30 mouse cellular contexts compared by ENCODE assay signal in the genomic region with DNA sequence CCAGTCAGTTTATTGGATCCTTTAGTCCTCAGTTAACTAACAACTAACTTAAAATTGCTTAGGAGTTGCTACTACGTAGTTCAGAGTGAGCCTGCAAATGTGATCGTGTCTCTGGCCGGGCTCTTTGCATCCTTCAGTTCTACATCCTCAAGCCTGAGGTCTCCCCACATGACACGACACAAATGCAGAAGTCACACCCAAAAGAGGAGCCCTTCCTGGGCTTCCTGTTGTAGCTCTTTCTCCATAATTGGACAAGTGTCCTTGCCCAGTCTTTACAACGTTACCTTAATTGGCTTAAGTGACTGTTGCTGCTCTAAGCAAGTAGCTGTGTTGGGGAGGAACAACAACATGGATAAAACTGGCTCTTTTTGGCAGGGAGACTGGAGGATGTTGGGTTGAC. TPM values are rescaled to one million over a fixed set of nuclear protein-coding genes. Genes with fewer than 3 reads are reported as not detected.
DNase-seq lines count a peak whose midpoint lies in the region; ATAC-seq lines count a peak whose summit lies in the region.
"Had no signal": no experiment of that assay in that cellular context is flagged by ENCODE, and none has a peak within 500 bp of the region (broad histone marks: within the 10 kb centered on the region; RNA-seq: fewer than 3 reads in every experiment).

No protein-coding gene starts in this region.

- 70% methylated on average over 5 of the region's 5 CpGs for WGBS in liver, embryonic 11.5 days
- WGBS in liver, embryonic 12.5 days (ENCODE audit: insufficient replicate concordance): 59% methylated on average over 5 of the region's 5 CpGs

- DNase-seq in liver, embryonic 11.5 days (ENCODE audit: low spot score): no peak
- DNase-seq in liver: no peak
- no peak for DNase-seq in layer of hippocampus, adult 9-10 months (ENCODE audit: low spot score)
- no peak for DNase-seq in thymus, adult 18-20 months
- no peak for DNase-seq in layer of hippocampus, postnatal 36 days
- DNase-seq: adrenal gland, postnatal 25 days; cerebellum, adult 11 months; cerebellum, adult 9-11 months; gastrocnemius, adult 2 months; heart, postnatal 10 days; kidney, adult 18-20 months; thymus, adult 2 months had no signal

- peak; percentile 35; the same call in 1 of the 2 replicates for ATAC-seq in liver, embryonic 11.5 days (replicated peaks; ENCODE audit: low FRiP score)
- ATAC-seq in liver, embryonic 12.5 days: peak; percentile 45; the same call in 1 of the 2 replicates
- ATAC-seq in megakaryocyte, adult 5-6 weeks (ENCODE audit: poor library complexity, severe bottlenecking): peak; percentile 91
- ATAC-seq: forebrain, embryonic 13.5 days; lung, postnatal 0 days; midbrain, embryonic 13.5 days had no signal

- H3K4me1 ChIP-seq in liver, embryonic 11.5 days (replicated peaks; ENCODE audit: control insufficient read depth, insufficient read depth, low read length): peaks cover 6% of the 10 kb centered on the region; the same call in 1 of the 2 replicates
- peaks cover 35% of the 10 kb centered on the region for H3K4me1 ChIP-seq in liver, embryonic 12.5 days
- H3K4me1 ChIP-seq: forebrain, embryonic 13.5 days; midbrain, embryonic 13.5 days had no signal

- 0 out of 2 replicates have a peak, but pooled peaks cover 3% of the 10 kb centered on the region for H3K36me3 ChIP-seq in liver, embryonic 11.5 days (ENCODE audit: control insufficient read depth, insufficient read depth, low read length)
- H3K36me3 ChIP-seq in liver, embryonic 12.5 days: peaks cover 28% of the 10 kb centered on the region

- H3K27ac ChIP-seq in liver, embryonic 11.5 days (ENCODE audit: low read depth, low read length): 0 out of 2 replicates have a peak overlapping the region, but pooled peaks have one; percentile 57
- peak overlapping the region; percentile 62 for H3K27ac ChIP-seq in liver, embryonic 12.5 days
- H3K27ac ChIP-seq: embryonic facial prominence, embryonic 12.5 days; forebrain, embryonic 13.5 days; gastrocnemius, adult 2 months; kidney, postnatal 0 days; midbrain, embryonic 13.5 days had no signal

- H3K9ac ChIP-seq in liver, embryonic 11.5 days (ENCODE audit: low read depth, low read length): no peak overlapping the region
- no peak overlapping the region for H3K9ac ChIP-seq in liver, embryonic 12.5 days
- H3K9ac ChIP-seq: embryonic facial prominence, embryonic 12.5 days; forebrain, embryonic 13.5 days; heart, embryonic 12.5 days; midbrain, embryonic 13.5 days had no signal

- no peaks in the 10 kb centered on the region for H3K9me3 ChIP-seq in liver, embryonic 11.5 days (ENCODE audit: control insufficient read depth, low read length)
- no peaks in the 10 kb centered on the region for H3K9me3 ChIP-seq in liver, embryonic 12.5 days (replicated peaks)
- H3K9me3 ChIP-seq: embryonic facial prominence, embryonic 12.5 days; forebrain, embryonic 13.5 days; G1E; heart, embryonic 12.5 days; midbrain, embryonic 13.5 days had no signal

- no peak overlapping the region for H3K4me2 ChIP-seq in liver, embryonic 11.5 days
- peak overlapping the region; percentile 32 for H3K4me2 ChIP-seq in liver, embryonic 12.5 days
- H3K4me2 ChIP-seq: embryonic facial prominence, embryonic 12.5 days; forebrain, embryonic 13.5 days; heart, embryonic 12.5 days; midbrain, embryonic 13.5 days had no signal

- no peak overlapping the region for H3K4me3 ChIP-seq in liver, embryonic 11.5 days (ENCODE audit: low read depth, low read length)
- no peak overlapping the region for H3K4me3 ChIP-seq in liver, embryonic 12.5 days
- H3K4me3 ChIP-seq: embryonic facial prominence, embryonic 12.5 days; erythroblast, embryonic 14.5 days; forebrain, embryonic 13.5 days; gastrocnemius, adult 2 months; heart, embryonic 12.5 days; midbrain, embryonic 13.5 days had no signal

- no peaks in the 10 kb centered on the region for H3K27me3 ChIP-seq in liver, embryonic 11.5 days (replicated peaks; ENCODE audit: control insufficient read depth, insufficient read depth, low read length)
- no peaks in the 10 kb centered on the region for H3K27me3 ChIP-seq in liver, embryonic 12.5 days (replicated peaks)
- H3K27me3 ChIP-seq: CH12.LX; embryonic facial prominence, embryonic 12.5 days; forebrain, embryonic 13.5 days; heart, embryonic 12.5 days; midbrain, embryonic 13.5 days had no signal

RNA-seq across cellular contexts. Expression of a gene that starts 7.1 kb away (rescaled TPM):
- 13.7 and 15.6 TPM in 2 replicates for polyA plus RNA-seq in liver, embryonic 11.5 days (2014; fragmentation: Nextera tagmentation; extraction: Ambion mirVana)
- 8.9 and 9.1 TPM in 2 replicates for polyA plus RNA-seq in liver, embryonic 12.5 days (2016; fragmentation: Nextera tagmentation; extraction: Ambion mirVana)
- total RNA-seq in megakaryocyte, adult 5-6 weeks (2015): 5.7 and 6.4 TPM in 2 replicates
- 2.9 TPM in 2 replicates for total RNA-seq in megakaryocyte, adult 5-6 weeks (2017)
- 10 to 100 TPM; 21.6 to 23.0 TPM for total RNA-seq in layer of hippocampus, postnatal 36 days (2021)

RNA-seq across cellular contexts. Expression of a gene that starts 10.4 kb away (rescaled TPM):
- 7.3 and 8.7 TPM in 2 replicates for polyA plus RNA-seq in liver, embryonic 11.5 days (2014; fragmentation: Nextera tagmentation; extraction: Ambion mirVana)
- 4.8 and 5.9 TPM in 2 replicates for polyA plus RNA-seq in liver, embryonic 12.5 days (2016; fragmentation: Nextera tagmentation; extraction: Ambion mirVana)
- 2.3 and 3.4 TPM in 2 replicates for total RNA-seq in megakaryocyte, adult 5-6 weeks (2015)
- 1.7 and 3.4 TPM in 2 replicates for total RNA-seq in megakaryocyte, adult 5-6 weeks (2017)
- total RNA-seq in layer of hippocampus, postnatal 36 days (2021): 1 to 10 TPM; 8.2 to 8.6 TPM

RNA-seq across cellular contexts. Expression of a gene that starts 10.7 kb away (rescaled TPM):
- polyA plus RNA-seq in liver, embryonic 11.5 days (2014; fragmentation: Nextera tagmentation; extraction: Ambion mirVana): 23.2 and 23.6 TPM in 2 replicates
- 20.3 and 21.5 TPM in 2 replicates for polyA plus RNA-seq in liver, embryonic 12.5 days (2016; fragmentation: Nextera tagmentation; extraction: Ambion mirVana)
- total RNA-seq in megakaryocyte, adult 5-6 weeks (2015): 20.4 and 20.8 TPM in 2 replicates
- total RNA-seq in megakaryocyte, adult 5-6 weeks (2017): 28.8 and 28.9 TPM in 2 replicates
- 10 to 100 TPM; 27.8 to 28.2 TPM for total RNA-seq in layer of hippocampus, postnatal 36 days (2021)

RNA-seq across cellular contexts. Expression of a gene that starts 13.0 kb away (rescaled TPM):
- polyA plus RNA-seq in liver, embryonic 11.5 days (2014; fragmentation: Nextera tagmentation; extraction: Ambion mirVana): not detected in 2 replicates
- polyA plus RNA-seq in liver, embryonic 12.5 days (2016; fragmentation: Nextera tagmentation; extraction: Ambion mirVana): not detected in 2 replicates
- not detected in 2 replicates for total RNA-seq in megakaryocyte, adult 5-6 weeks (2015)
- not detected in 2 replicates for total RNA-seq in megakaryocyte, adult 5-6 weeks (2017)
- total RNA-seq in layer of hippocampus, postnatal 36 days (2021): not detected
- total RNA-seq: adrenal gland, postnatal 25 days; CH12.LX; G1E had no signal
- polyA plus RNA-seq: erythroblast, embryonic 14.5 days; forebrain, embryonic 13.5 days; frontal cortex, adult 2 months; G1E; heart, embryonic 12.5 days; hindbrain, embryonic 11.5 days; kidney, postnatal 0 days; limb, embryonic 11.5 days; liver, embryonic 16.5 days; lung, postnatal 0 days; midbrain, embryonic 13.5 days; neural tube, embryonic 11.5 days; small intestine, adult 2 months; stomach, embryonic 16.5 days had no signal

RNA-seq across cellular contexts. Expression of a gene that starts 17.3 kb away (rescaled TPM):
- 97.2 and 103 TPM in 2 replicates for polyA plus RNA-seq in liver, embryonic 11.5 days (2014; fragmentation: Nextera tagmentation; extraction: Ambion mirVana)
- polyA plus RNA-seq in liver, embryonic 12.5 days (2016; fragmentation: Nextera tagmentation; extraction: Ambion mirVana): 66.7 and 69.3 TPM in 2 replicates
- total RNA-seq in megakaryocyte, adult 5-6 weeks (2015): 192 and 200 TPM in 2 replicates
- total RNA-seq in megakaryocyte, adult 5-6 weeks (2017): 224 and 228 TPM in 2 replicates
- 10 to 100 TPM; 92.9 to 93.4 TPM for total RNA-seq in layer of hippocampus, postnatal 36 days (2021)

Comparison
In these comparisons a context has a peak if more than half of its experiments do, and no peak if none do; other contexts are left out.
1. ATAC-seq: peak in every context shown above with its lines; median percentile 91 in megakaryocyte, adult 5-6 weeks; 45 in liver, embryonic 12.5 days; 35 in liver, embryonic 11.5 days.